Mouse (Mus musculus) Muller cell, postnatal 12 days (primary cell): ENCODE results near the gene Cep55.

Experiments
- DNase-seq: peaks from one replicate; pipeline ENCODE4 v3.0.0-alpha.2; 2015; ENCODE audit errors: inconsistent ontology term

Gene Cep55

GRCm38 (mm10) chr19:38096858-38097758 lies 42.3 kb downstream of the Cep55 start, which contains the start of gene Ffar4:
Gene Ffar4 (plus strand): TSS chr19:38097071.
- peak; percentile 29 for DNase-seq

GRCm38 (mm10) chr19:38107871-38108270 lies 53.1 kb downstream of the Cep55 start:
- DNase-seq, result no peak

GRCm38 (mm10) chr19:38109506-38110242 lies 54.9 kb downstream of the Cep55 start:
- DNase-seq, result no peak

GRCm38 (mm10) chr19:38111056-38111455 lies 56.2 kb downstream of the Cep55 start:
- DNase-seq, result no peak

GRCm38 (mm10) chr19:38112575-38112974 lies 57.8 kb downstream of the Cep55 start:
- peak; percentile 5 for DNase-seq

GRCm38 (mm10) chr19:38114834-38115491 lies 60.2 kb downstream of the Cep55 start:
- DNase-seq, result no peak

- no peak for DNase-seq
Observed at GRCm38 (mm10) chr19:38120123-38120760, 65.4 kb downstream of the Cep55 start.

GRCm38 (mm10) chr19:38123921-38124320 lies 69.1 kb downstream of the Cep55 start:
- DNase-seq, result no peak
